Mouse (Mus musculus) bone marrow macrophage, adult 2 months (primary cell): ENCODE measurements around the gene Exph5. TPM values are rescaled to one million over a fixed set of nuclear protein-coding genes. Genes with fewer than 3 reads are reported as not detected.

Experiments used
- H3K27ac ChIP-seq: 2 replicates; pipeline ENCODE4 v1.5.1; 2012; ENCODE audit warnings: low read depth, low read length; ENCODE audit not compliant: insufficient read depth
- H3K4me1 ChIP-seq: 2 replicates; pipeline ENCODE4 v1.6.1; 2012; ENCODE audit warnings: low read length; ENCODE audit not compliant: control insufficient read depth, insufficient read depth
- H3K4me3 ChIP-seq: 2 replicates; pipeline ENCODE4 v1.5.1; 2012; ENCODE audit warnings: mild to moderate bottlenecking, low read length, moderate library complexity; ENCODE audit not compliant: insufficient read depth
- CTCF ChIP-seq: IDR thresholded peaks from 2 replicates; pipeline ENCODE4 v1.5.1; 2012; ENCODE audit warnings: low read depth, mild to moderate bottlenecking, low read length, moderate library complexity
- POLR2A ChIP-seq: IDR thresholded peaks from 2 replicates; pipeline ENCODE4 v1.6.1; 2012; ENCODE audit warnings: mild to moderate bottlenecking, low read depth, low read length, borderline replicate concordance
- polyA plus RNA-seq: library from polyadenylated mRNA; stranded (reverse); fragments of >200 nt; gene quantifications from 2 replicates; pipeline ENCODE4 v1.2.4, GENCODE M21; 2012; ENCODE audit not compliant: missing spikeins, insufficient read depth, insufficient read length

Exph5 gene
- polyA plus RNA-seq, 1 experiment, result not detected

DNA sequence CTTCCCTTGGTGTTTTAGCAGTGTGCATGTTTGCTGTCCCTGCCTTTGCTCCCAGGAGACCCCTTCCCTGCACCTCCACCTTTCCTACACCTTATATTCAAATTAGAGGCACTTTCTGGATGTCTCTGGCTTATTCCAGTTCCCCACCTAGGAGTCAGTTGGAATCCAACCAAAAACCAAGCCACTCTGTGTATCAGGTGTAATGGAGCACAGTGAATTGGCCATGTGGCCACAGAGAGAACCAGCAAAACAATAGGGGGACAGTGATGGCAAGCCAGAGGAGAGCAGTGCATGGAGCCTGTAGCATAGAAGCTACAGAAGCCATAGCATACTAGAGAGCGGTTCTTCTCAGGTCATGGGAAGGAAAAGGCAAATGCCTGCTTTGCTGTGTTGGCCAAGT, 11.5 kb downstream of the Exph5 start:
- TF ChIP-seq POLR2A (no peak), CTCF (no peak)
- Histone ChIP-seq H3K4me1 (no peaks in the 10 kb centered on the region), H3K27ac (no peak overlapping the region), H3K4me3 (no peak overlapping the region)

DNA sequence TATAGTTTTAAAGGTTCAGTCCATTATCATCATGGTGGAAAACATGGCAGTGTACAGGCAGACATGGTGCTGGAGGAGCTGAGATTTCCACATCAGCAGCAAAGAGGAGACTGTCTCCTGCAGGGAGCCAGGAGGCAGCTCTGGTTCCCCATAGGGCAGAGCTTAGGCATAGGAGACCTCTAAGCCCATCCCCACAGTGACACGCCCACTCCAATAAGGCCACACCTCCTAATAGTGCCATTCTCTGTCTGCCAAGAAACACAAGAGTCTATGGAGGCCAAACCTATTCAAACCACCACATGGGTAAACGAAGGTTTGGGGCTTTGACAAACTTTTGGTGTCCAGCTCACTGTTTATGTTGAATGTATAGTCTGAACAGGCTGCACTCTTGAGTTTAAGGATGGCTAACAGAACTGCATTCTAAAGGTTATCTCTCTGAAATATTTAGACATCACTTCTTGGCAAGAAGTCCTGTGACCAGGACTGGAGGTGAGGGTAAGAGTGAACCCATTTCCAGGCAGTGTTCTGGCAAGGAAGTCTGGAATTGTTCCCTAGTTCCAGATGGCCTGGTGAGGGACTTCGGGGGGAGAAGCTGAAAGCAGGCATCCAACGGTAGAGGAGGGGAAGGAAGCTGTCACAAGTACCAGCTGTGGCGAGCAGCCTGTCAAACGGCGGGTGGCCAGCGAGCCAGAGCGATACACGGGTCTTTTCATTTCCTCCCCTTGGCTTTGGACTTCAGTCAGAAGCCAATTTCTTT, 19.6 kb downstream of the Exph5 start:
- TF ChIP-seq CTCF (no peak), POLR2A (no peak)
- H3K4me3 ChIP-seq, result no peak overlapping the region

DNA sequence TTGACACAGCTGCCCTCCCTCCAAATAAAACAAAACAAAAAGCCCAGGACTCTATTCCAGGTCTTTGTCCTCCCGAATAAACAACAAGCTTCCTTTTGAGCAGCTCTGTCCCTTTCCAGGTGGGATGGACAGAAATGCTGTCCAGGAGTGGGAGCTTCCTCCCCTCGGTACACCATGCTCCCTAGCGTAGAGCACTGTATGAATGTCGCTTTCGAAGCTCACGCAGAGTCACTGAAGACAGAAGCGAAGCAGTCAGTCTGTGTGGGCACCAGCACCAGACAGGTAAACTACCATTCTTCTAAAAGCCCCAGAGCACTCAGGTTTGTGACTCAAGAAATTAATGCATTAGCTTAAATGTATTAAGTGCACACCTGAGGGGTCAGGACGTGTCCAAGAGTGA, 20.2 kb downstream of the Exph5 start:
- TF ChIP-seq CTCF (no peak), POLR2A (no peak)
- Histone ChIP-seq H3K4me3 (no peak overlapping the region), H3K4me1 (no peaks in the 10 kb centered on the region), H3K27ac (no peak overlapping the region)

More for the DNA sequence above, 19.6 kb downstream of the Exph5 start:
- Histone ChIP-seq H3K27ac (no peak overlapping the region), H3K4me1 (no peaks in the 10 kb centered on the region)

- TF ChIP-seq CTCF, result no peak
- TF ChIP-seq POLR2A, result no peak
- Histone ChIP-seq H3K4me3 (no peak overlapping the region), H3K27ac (no peak overlapping the region), H3K4me1 (no peaks in the 10 kb centered on the region)
These were observed 22.2 kb downstream of the Exph5 start for GRCm38 (mm10) chr9:53323419-53324251.

DNA sequence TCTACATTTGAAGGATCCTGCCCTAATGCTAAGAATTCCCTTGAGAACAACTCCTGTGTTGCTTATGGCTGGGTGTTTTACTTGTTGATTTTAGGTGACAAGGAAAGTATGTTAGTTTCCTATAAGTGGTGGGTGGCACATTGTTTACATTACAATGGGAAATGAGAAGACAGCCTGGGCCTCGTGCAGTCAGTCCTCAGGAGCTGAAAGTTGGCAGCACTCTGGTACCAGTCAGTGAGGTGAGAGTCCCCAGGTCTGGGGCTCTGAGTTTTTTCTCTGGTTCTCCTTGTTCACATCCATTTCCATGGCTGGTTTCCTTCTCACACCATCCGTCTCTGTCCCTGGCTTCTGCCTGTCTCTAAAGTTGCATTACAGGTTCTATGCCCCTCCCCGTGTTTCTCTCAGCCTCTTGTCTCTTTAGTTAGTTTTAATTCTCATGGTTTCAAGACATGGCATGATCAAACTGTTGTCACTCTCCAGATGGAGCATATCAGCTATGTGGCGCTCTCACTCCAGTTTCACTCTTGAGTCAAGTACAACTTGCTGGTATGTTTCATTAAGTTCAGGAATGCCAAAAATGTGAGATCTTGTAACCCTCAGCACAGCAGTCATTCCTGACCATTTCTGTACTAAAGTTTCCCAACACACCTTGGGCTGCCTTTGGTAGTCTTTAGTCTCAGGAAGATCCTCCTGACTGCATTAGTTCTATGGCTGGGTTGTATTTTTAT, 24.1 kb downstream of the Exph5 start:
- H3K27ac ChIP-seq, result no peak overlapping the region
- no peaks in the 10 kb centered on the region for H3K4me1 ChIP-seq
- no peak overlapping the region for H3K4me3 ChIP-seq
- TF ChIP-seq POLR2A (no peak), CTCF (no peak)

- TF ChIP-seq POLR2A (no peak), CTCF (no peak)
- Histone ChIP-seq H3K4me1 (no peaks in the 10 kb centered on the region), H3K27ac (no peak overlapping the region), H3K4me3 (no peak overlapping the region)
These were observed 26.7 kb downstream of the Exph5 start for GRCm38 (mm10) chr9:53328203-53328602.

GRCm38 (mm10) chr9:53329301-53330206, 28.1 kb downstream of the Exph5 start:
- Histone ChIP-seq H3K4me3 (no peak overlapping the region), H3K27ac (no peak overlapping the region), H3K4me1 (no peaks in the 10 kb centered on the region)
- TF ChIP-seq POLR2A, result no peak
- no peak for TF ChIP-seq CTCF

DNA sequence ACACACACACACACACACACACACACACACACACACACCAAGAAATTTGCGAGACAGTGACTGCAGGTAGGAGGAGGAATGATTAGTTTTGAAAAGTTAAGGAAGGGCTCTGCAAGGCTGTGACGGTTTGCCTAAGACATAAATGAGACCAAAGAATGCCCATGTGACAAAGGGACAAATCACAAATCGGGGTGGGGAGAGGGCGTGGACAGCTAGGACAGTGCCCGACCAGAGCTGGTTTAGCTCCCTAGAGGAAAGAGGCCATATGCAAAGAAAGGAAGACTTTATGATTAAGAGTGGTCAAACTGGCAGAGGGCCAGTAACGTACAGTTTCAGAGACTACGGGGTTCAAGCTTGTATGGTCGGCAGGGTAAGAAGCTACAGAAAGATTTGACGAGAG, 28.8 kb downstream of the Exph5 start:
- no peak for TF ChIP-seq POLR2A
- no peak for TF ChIP-seq CTCF
- no peaks in the 10 kb centered on the region for H3K4me1 ChIP-seq
- no peak overlapping the region for H3K27ac ChIP-seq
- no peak overlapping the region for H3K4me3 ChIP-seq

DNA sequence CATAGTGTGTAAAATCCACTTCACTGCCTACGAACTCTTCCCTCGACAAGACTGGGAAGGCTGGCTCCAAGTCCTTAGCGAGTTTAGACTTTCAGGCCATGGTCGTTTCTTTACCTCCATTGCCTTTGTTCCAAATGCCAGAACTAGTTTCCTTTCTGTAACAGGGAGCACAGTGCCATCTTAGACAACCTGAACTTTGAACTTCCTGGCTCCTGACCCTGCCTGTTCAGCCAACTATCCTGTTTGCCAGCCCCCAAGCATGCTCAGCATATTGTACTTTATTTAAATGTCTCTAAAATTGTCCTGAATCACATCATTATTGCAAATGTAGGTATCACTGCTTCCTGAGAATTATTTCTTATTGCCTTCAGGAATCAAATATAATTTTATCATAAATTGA, 32.0 kb downstream of the Exph5 start:
- TF ChIP-seq POLR2A, result no peak
- TF ChIP-seq CTCF, result no peak
- Histone ChIP-seq H3K4me1 (no peaks in the 10 kb centered on the region), H3K4me3 (no peak overlapping the region), H3K27ac (no peak overlapping the region)
